Mouse (Mus musculus): ENCODE data around the gene Elf2. TPM values are rescaled to one million over a fixed set of nuclear protein-coding genes. Genes with fewer than 3 reads are reported as not detected.
"Not testable (repeated sequence)": the region's sequence is repeated elsewhere in the genome, so short reads cannot be mapped to it uniquely, and the experiment has no call there.

The Elf2 gene
- polyA plus RNA-seq, 2 experiments from 2014 or later, result 55.9 to 66.9 TPM

- no peak for ATAC-seq
Observed at GRCm38 (mm10) chr3:51327429-51327797, 13.1 kb downstream of the Elf2 start.

DNA sequence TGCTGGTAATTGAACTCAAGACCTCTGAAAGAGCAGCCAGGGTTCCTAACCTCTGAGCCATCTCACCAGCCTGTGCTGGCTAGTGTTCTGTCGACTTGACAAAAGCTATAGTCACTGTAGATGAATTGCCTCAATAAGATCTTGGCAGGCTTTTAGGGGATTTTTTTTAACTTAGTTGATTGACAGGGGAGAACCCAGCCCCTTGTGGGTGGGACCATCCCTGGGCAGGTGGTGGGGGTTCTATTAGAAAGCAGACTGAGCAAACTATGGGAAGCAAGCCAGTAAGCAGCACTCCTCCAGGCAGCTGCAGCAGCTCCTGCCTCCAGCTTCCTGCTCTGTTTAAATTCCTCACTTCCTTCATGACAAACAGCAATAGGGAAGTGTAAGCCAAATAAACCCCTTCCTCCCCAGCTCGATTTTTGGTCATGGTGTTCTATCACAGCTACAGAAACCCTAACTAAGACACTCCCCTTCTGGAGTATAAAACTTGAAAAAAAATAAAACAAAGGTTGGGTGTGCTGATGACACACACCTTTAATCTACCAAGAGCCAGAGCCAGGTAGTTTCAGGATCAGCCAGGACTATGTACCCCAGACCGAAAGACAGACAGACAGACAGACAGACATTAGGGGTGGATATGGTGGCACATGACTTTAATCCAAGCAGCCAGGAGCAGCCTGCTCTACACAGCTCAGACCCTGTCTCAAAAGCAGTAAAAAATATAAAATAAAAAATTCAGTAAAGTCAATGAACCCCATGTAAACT, 13.6 kb downstream of the Elf2 start:
- no peak for ATAC-seq

DNA sequence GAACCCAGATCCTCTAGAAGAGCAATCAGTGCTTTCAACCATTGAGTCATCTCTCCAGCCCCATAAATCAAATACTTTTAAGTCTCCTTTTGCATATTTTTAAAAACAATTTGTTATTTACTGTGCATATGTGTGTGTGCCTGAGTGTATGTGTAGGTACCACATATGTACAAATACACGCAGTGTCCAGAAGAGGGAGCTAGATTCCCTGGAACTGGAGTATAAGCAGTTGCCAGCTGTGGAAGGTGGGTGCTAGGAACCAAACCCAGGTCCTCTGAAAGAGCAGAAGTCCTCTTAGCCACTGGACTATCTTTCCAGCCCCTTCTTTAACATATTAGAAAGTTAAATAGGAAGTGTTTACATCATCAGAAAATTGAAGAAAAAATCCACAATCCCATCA, 15.0 kb downstream of the Elf2 start:
- ATAC-seq, result no peak

GRCm38 (mm10) chr3:51323006-51323405, 17.5 kb downstream of the Elf2 start:
- no peak for ATAC-seq

DNA sequence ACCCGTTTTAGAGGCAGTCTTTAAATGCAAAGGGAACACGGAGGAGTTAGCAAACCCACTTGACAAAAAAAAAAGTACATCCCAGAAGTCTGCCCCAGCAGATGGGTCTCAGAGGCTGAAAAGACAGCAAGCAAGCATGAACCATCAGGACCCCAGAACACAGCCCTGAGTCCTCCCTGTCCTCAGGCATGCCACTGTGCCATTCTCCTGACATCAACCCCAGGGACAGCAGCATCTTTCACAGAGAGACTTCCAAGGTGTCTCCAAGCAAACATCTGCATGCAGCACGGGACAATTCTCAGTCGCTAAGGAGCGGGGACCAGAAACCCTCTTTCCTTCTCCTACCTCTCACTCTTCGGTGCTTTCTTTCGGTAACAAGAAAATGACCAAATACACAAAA, 18.1 kb downstream of the Elf2 start:
- no peak for ATAC-seq

GRCm38 (mm10) chr3:51321141-51321540, 19.3 kb downstream of the Elf2 start:
- ATAC-seq, result no peak

- not testable (repeated sequence) for ATAC-seq
Observed at GRCm38 (mm10) chr3:51318053-51318452, 22.4 kb downstream of the Elf2 start.

GRCm38 (mm10) chr3:51316876-51317275, 23.6 kb downstream of the Elf2 start:
- no peak for ATAC-seq

DNA sequence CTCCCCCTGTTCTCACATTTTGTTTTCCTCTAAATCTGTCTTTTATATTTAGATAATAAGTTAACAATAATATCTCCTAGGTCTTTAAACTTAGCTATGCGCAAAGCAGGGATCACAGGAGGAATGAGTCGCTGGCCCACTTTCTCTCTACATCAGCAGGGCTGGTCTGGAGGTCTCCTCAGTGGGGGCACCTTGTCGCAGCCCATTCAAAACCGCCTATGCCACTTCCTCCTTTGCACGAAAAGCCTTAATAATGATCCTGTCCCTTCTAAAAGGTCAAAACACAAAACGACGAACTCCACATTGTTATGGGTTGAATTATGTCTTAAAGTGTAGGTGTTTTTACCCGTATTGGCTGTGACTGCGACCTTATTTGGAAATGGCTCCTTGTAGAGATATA, 28.8 kb downstream of the Elf2 start:
- peak; percentile 49 for ATAC-seq

DNA sequence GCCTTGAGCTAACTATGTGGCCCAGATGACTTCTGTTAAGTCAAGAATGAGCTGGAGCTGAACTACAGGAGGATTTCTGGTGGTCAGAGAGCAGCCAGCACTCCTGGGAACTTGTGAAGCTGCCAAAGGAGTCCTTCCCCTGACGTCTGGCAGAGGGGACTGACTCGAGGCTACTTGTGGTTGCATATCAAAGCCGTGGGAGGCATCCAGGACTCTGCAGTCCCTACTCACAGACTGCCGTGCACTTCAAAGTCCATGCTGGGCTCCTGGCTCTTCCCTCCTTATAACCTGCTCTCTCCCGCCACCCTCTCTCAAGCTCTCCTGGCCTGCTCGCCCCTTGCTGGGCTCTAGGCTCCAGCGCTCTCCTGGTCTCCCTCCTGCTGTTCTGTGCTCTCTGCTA, 30.4 kb downstream of the Elf2 start:
- ATAC-seq, result no peak

DNA sequence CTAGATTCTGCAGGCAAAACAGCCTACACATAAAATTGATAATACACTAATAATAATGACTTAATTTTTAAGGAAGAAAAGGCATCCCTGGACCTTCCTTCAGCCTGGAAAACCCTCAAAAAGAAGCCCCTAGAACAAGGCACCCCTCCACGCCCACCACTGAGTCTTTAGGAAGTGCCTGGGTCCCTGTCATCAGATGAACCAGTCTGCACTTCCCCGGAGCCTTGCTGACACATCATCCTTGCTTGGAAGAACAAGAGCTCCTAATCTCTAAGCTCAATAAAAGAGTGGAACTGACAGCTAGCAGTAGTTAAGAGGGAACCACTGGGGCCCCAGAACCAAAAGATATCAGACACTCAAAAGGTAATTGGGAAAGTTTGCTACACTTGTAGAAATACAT, 33.8 kb downstream of the Elf2 start:
- no peak for ATAC-seq

- ATAC-seq, result no peak
Observed at GRCm38 (mm10) chr3:51305961-51306360, 34.5 kb downstream of the Elf2 start.

GRCm38 (mm10) chr3:51302971-51303476, 37.4 kb downstream of the Elf2 start:
- ATAC-seq, result no peak

GRCm38 (mm10) chr3:51301583-51301982, 38.9 kb downstream of the Elf2 start:
- ATAC-seq, result no peak

DNA sequence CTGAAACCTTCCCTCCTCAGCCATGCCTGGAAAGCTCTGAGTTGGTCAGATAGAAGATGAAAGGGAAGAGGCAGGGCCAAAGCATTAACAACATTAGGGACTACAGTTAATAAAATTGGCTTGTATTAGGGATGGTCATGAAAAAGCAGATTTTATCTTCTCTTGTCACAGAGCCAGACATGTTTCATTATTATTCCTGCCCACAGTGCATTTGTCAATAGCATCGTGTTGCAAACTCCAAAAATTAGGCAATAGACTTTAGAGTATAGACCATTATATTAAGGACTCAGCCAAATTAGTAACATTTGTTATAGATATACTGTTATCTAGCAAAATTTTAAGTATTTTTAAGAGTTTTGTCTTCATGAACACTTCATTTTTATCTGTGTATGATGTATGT, 43.7 kb downstream of the Elf2 start:
- ATAC-seq, result no peak

GRCm38 (mm10) chr3:51295225-51295624, 45.2 kb downstream of the Elf2 start:
- no peak for ATAC-seq

DNA sequence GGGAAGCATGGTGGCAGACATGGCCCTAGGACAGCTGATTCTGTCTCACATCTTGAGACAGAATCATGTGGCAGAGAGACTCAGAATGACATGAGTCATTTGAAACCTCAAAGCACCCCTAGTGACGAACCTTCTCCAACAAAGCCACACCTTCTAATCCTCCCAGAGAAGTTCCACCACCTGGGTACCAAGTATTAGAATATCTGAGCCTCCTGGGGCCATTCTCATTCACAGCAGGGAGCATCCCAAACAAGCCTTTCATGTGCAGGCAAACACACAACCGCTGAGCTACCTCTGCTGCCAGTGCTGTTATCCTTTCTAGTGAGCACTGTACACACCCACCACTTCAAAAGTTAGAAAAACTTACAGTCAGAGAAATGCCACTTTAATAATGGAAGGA, 46.2 kb downstream of the Elf2 start:
- no peak for ATAC-seq

DNA sequence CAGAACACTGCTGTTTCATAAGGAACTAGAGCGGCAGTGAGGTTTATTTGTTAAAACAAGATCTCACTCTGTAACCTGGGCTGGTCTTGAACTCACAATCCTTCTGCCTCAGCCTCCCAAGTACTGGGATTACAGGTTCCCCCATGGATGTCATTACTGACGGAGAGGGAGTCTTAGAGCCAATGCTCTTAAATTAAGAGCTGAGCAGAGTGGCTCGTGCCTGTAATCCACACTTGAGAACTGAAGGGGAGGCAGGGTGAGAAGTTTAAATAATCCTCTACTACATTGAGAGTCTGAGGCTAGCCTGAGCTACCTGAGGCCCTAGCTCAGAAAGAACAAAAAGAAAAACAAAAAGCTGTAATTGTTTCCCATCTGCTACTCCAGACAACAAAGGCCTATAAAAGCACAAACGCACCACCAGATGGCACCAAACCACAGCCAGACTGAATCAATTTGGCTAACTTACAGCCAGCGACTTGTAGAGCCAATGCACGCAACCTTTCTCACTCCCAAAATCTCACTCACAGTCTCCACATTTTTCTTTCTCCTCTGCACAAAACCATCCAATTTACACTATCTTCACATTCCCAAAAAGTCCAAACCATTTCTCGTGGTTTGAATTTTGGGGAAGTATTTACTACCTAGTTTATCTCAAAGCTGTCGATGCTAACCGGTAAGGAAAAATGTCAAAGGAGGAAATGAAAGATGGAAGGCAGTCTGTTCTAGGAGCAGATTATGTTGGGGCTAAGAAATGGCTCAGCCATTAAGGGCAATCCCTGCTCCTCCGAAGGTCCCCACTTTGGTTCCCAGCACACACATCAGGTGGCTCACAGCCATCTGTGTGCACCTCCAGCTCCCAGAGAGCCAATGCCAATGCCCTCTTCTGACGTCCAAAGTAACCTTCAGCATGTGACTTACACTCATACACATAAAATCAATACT, 51.3 kb downstream of the Elf2 start:
- ATAC-seq, result peak; percentile 95

DNA sequence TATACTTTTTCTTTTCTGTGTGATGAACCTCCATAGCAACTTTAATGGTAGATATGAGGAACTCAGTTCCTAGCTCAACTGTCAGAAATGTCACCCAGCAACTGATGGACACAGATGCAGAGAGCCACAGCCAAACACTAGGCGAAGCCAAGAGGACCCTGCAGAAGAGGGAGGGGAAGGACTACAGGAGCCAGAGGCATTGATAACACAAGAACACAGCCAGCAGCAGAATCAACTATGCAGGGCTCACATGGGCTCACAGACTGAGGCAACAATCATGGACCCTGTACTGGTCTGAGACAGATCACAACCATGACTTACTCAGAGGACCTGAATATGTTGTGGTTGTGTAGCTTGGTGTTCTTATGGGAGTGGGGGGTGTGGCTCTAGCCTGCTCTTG, 56.1 kb downstream of the Elf2 start:
- no peak for ATAC-seq

- no peak for ATAC-seq
Observed at GRCm38 (mm10) chr3:51281727-51282126, 58.7 kb downstream of the Elf2 start.

DNA sequence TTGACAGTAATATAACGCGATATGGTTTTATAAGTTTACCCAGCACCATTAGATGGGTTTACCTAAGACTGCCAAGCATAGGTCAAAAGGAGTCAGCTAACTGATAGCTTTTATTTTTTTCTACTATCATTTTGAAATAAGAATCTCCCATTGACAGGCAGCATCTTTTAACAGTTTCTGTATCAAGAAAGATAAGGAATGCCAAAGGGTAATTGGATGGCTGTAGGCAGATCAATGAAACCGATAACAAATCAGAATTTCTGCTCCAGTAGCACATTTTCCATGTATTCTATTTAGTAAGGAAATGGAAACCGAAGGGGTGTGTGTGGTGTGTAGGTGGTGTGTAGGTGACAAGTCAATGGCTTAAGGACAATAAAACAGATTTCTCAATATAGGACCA, 62.0 kb downstream of the Elf2 start:
- no peak for ATAC-seq

- ATAC-seq, result peak; percentile 58
Observed at GRCm38 (mm10) chr3:51277201-51278150, 63.0 kb downstream of the Elf2 start.
